In genomic region chr15:101699866-101700265, GRCm38 (mm10) we compare ENCODE assay signal across 26 mouse cellular contexts. TPM values are rescaled to one million over a fixed set of nuclear protein-coding genes. Genes with fewer than 3 reads are reported as not detected.
DNase-seq lines count a peak whose midpoint lies in the region.
"Had no signal": no experiment of that assay in that cellular context is flagged by ENCODE, and none has a peak within 500 bp of the region (broad histone marks: within the 10 kb centered on the region; RNA-seq: fewer than 3 reads in every experiment).

No protein-coding gene starts in this region.

- WGBS in embryonic facial prominence, embryonic 10.5 days, result 76% methylated on average over 8 of the region's 8 CpGs

- no peaks in the 10 kb centered on the region for H3K9me3 ChIP-seq in embryonic facial prominence, embryonic 10.5 days
- H3K9me3 ChIP-seq: embryonic facial prominence, embryonic 13.5 days; embryonic facial prominence, embryonic 15.5 days; forebrain, embryonic 10.5 days; forebrain, embryonic 12.5 days had no signal

- H3K4me3 ChIP-seq in embryonic facial prominence, embryonic 10.5 days, result no peak overlapping the region
- H3K4me3 ChIP-seq: embryonic facial prominence, embryonic 13.5 days; embryonic facial prominence, embryonic 15.5 days; erythroblast, embryonic 14.5 days; forebrain, embryonic 10.5 days; forebrain, embryonic 12.5 days had no signal

- H3K36me3 ChIP-seq in embryonic facial prominence, embryonic 10.5 days (replicated peaks), result no peaks in the 10 kb centered on the region
- H3K36me3 ChIP-seq: embryonic facial prominence, embryonic 13.5 days; embryonic facial prominence, embryonic 15.5 days; forebrain, embryonic 10.5 days; forebrain, embryonic 12.5 days had no signal

- peaks cover 4% of the 10 kb centered on the region; the same call in 1 of the 2 replicates for H3K4me1 ChIP-seq in embryonic facial prominence, embryonic 10.5 days
- H3K4me1 ChIP-seq: forebrain, embryonic 12.5 days had no signal

- H3K27ac ChIP-seq in embryonic facial prominence, embryonic 10.5 days (replicated peaks), result no peak overlapping the region
- H3K27ac ChIP-seq: embryonic facial prominence, embryonic 13.5 days; embryonic facial prominence, embryonic 15.5 days; forebrain, embryonic 10.5 days; forebrain, embryonic 12.5 days had no signal

- peak; percentile 5 for DNase-seq in embryonic facial prominence, embryonic 10.5 days (ENCODE audit: low spot score)
- peak; percentile 88 for DNase-seq in fat pad, adult 2 months (ENCODE audit: extremely low read depth, low read depth, low spot score)
- DNase-seq in gonadal fat pad, adult 2 months (ENCODE audit: low read depth), result peak; percentile 81
- DNase-seq in retina, postnatal 1 day, result no peak
- DNase-seq in right cerebral cortex, adult 18-20 months, result no peak
- no peak for DNase-seq in adrenal gland, postnatal 25 days
- DNase-seq: adrenal gland, adult 2 months; adrenal gland, postnatal 10 days; adrenal gland, postnatal 36 days; cerebellum, adult 11-12 months; cerebellum, adult 2 months; cerebellum, adult 9-10 months; cerebellum, postnatal 10 days; cerebellum, postnatal 25 days had no signal

- no peaks in the 10 kb centered on the region for H3K27me3 ChIP-seq in embryonic facial prominence, embryonic 10.5 days (replicated peaks; ENCODE audit: low read depth, poor library complexity, severe bottlenecking)
- H3K27me3 ChIP-seq: embryonic facial prominence, embryonic 13.5 days; embryonic facial prominence, embryonic 15.5 days; forebrain, embryonic 12.5 days had no signal

RNA-seq across cellular contexts. Expression of gene Krt6a, which starts 5.8 kb away (rescaled TPM):
- polyA plus RNA-seq in embryonic facial prominence, embryonic 10.5 days (2016; fragmentation: Nextera tagmentation; extraction: Ambion mirVana), result 0.06 and 0.09 TPM in 2 replicates
- not detected in 2 replicates for polyA plus RNA-seq in gonadal fat pad, adult 2 months (2012; rRNA removed)
- total RNA-seq in adrenal gland, postnatal 25 days (2021), result not detected in 2 replicates
- total RNA-seq: adrenal gland, adult 2 months; adrenal gland, postnatal 10 days; adrenal gland, postnatal 36 days; MEL had no signal
- polyA plus RNA-seq: adrenal gland, adult 2 months; C2C12; cerebellum, adult 2 months; cortical plate, adult 2 months; erythroblast, embryonic 14.5 days; forebrain, embryonic 10.5 days; forebrain, embryonic 12.5 days; forebrain, embryonic 14.5 days; forebrain, embryonic 16.5 days had no signal

RNA-seq across cellular contexts. Expression of gene Krt5, which starts 12.8 kb away (rescaled TPM):
- polyA plus RNA-seq in embryonic facial prominence, embryonic 10.5 days (2016; fragmentation: Nextera tagmentation; extraction: Ambion mirVana), result 1.1 and 5.4 TPM in 2 replicates
- 36.9 and 48.0 TPM in 2 replicates for polyA plus RNA-seq in gonadal fat pad, adult 2 months (2012; rRNA removed)
- total RNA-seq in adrenal gland, postnatal 25 days (2021), result not detected in 2 replicates
- total RNA-seq: adrenal gland, adult 2 months; adrenal gland, postnatal 10 days; adrenal gland, postnatal 36 days; MEL had no signal
- polyA plus RNA-seq: adrenal gland, adult 2 months; cortical plate, adult 2 months; erythroblast, embryonic 14.5 days; forebrain, embryonic 14.5 days; forebrain, embryonic 16.5 days had no signal

RNA-seq across cellular contexts. Expression of gene Krt6b, which starts 19.8 kb away (rescaled TPM):
- not detected in 2 replicates for polyA plus RNA-seq in embryonic facial prominence, embryonic 10.5 days (2016; fragmentation: Nextera tagmentation; extraction: Ambion mirVana)
- not detected in 2 replicates for polyA plus RNA-seq in gonadal fat pad, adult 2 months (2012; rRNA removed)
- total RNA-seq in adrenal gland, postnatal 25 days (2021), result not detected in 2 replicates
- total RNA-seq: adrenal gland, adult 2 months; adrenal gland, postnatal 10 days; adrenal gland, postnatal 36 days; ES-E14; MEL had no signal
- polyA plus RNA-seq: adrenal gland, adult 2 months; C2C12; cerebellum, adult 2 months; cortical plate, adult 2 months; embryonic facial prominence, embryonic 11.5 days; erythroblast, embryonic 14.5 days; forebrain, embryonic 10.5 days; forebrain, embryonic 12.5 days; forebrain, embryonic 14.5 days; forebrain, embryonic 16.5 days had no signal

RNA-seq across cellular contexts. Expression of gene Krt71, which starts 43.0 kb away (rescaled TPM):
- not detected in 2 replicates for polyA plus RNA-seq in embryonic facial prominence, embryonic 10.5 days (2016; fragmentation: Nextera tagmentation; extraction: Ambion mirVana)
- polyA plus RNA-seq in gonadal fat pad, adult 2 months (2012; rRNA removed), result 0.07 TPM in 1 of 2 replicates, not detected in the other
- total RNA-seq in adrenal gland, postnatal 25 days (2021), result not detected in 2 replicates
- total RNA-seq: adrenal gland, adult 2 months; adrenal gland, postnatal 10 days; adrenal gland, postnatal 36 days; ES-E14; MEL had no signal
- polyA plus RNA-seq: adrenal gland, adult 2 months; C2C12; cortical plate, adult 2 months; embryonic facial prominence, embryonic 11.5 days; erythroblast, embryonic 14.5 days; forebrain, embryonic 10.5 days; forebrain, embryonic 12.5 days; forebrain, embryonic 14.5 days; forebrain, embryonic 16.5 days had no signal

RNA-seq across cellular contexts. Expression of gene Gm5478, which starts 52.7 kb away (rescaled TPM):
- polyA plus RNA-seq in embryonic facial prominence, embryonic 10.5 days (2016; fragmentation: Nextera tagmentation; extraction: Ambion mirVana), result not detected in 2 replicates
- not detected in 2 replicates for polyA plus RNA-seq in gonadal fat pad, adult 2 months (2012; rRNA removed)
- not detected in 2 replicates for total RNA-seq in adrenal gland, postnatal 25 days (2021)
- total RNA-seq: adrenal gland, adult 2 months; adrenal gland, postnatal 10 days; adrenal gland, postnatal 36 days; ES-E14; MEL had no signal
- polyA plus RNA-seq: adrenal gland, adult 2 months; C2C12; cerebellum, adult 2 months; cortical plate, adult 2 months; embryonic facial prominence, embryonic 11.5 days; embryonic facial prominence, embryonic 13.5 days; embryonic facial prominence, embryonic 15.5 days; erythroblast, embryonic 14.5 days; forebrain, embryonic 10.5 days; forebrain, embryonic 12.5 days; forebrain, embryonic 14.5 days; forebrain, embryonic 16.5 days had no signal

Comparison
In these comparisons a context has a peak if more than half of its experiments do, and no peak if none do; other contexts are left out.
1. DNase-seq: peak in embryonic facial prominence, embryonic 10.5 days (single experiment), fat pad, adult 2 months (single experiment) and gonadal fat pad, adult 2 months (single experiment); none in retina, postnatal 1 day (single experiment), right cerebral cortex, adult 18-20 months (single experiment) and adrenal gland, postnatal 25 days (single experiment).